ENCODE assay signal across 22 mouse cellular contexts in the genomic region with DNA sequence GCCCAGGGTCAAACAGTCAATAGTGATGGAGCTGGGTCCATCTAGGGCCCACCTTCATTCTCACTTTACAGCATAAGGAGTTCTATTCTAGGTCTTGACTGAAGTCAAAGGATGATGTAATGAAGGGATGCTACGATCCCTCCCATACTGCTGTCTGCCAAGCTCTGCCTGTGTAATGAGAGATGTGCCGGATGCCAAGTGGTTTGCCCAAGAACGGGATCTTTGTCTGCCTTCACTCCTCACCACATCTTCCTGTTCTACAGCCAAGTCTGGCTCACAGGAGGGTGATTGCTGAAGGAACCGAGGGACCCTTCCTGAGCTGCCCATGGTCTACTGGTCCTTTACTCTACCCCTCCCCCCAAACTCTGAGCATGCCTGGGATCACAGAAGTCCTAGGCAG.
DNase-seq lines count a peak whose midpoint lies in the region; ATAC-seq and TF ChIP-seq lines count a peak whose summit lies in the region.
"Had no signal": no experiment of that assay in that cellular context is flagged by ENCODE, and none has a peak within 500 bp of the region (broad histone marks: within the 10 kb centered on the region; RNA-seq: fewer than 3 reads in every experiment).

No protein-coding gene starts in this region.

- H3K9me3 ChIP-seq in hindbrain, postnatal 0 days (ENCODE audit: low read length): no peaks in the 10 kb centered on the region
- no peaks in the 10 kb centered on the region for H3K9me3 ChIP-seq in hindbrain, embryonic 10.5 days
- H3K9me3 ChIP-seq: embryonic facial prominence, embryonic 12.5 days; forebrain, embryonic 15.5 days; heart, embryonic 15.5 days; limb, embryonic 13.5 days; liver, embryonic 12.5 days; midbrain, embryonic 15.5 days had no signal

- no peak for DNase-seq in hindbrain, postnatal 0 days (ENCODE audit: low spot score)
- DNase-seq in hindbrain, embryonic 10.5 days (ENCODE audit: low spot score): no peak
- peak; percentile 61 for DNase-seq in NIH3T3 (ENCODE audit: low read depth)
- no peak for DNase-seq in gastrocnemius, postnatal 25 days
- no peak for DNase-seq in lung, postnatal 4 days
- DNase-seq in urinary bladder, adult 2 months (ENCODE audit: low spot score): no peak
- DNase-seq: cerebellum, adult 8-10 months; gastrocnemius, postnatal 36 days; lung, adult 2 months; lung, postnatal 14 days; right cerebral cortex, postnatal 4 days; thymus, postnatal 14 days had no signal

- no peak overlapping the region for H3K27ac ChIP-seq in hindbrain, postnatal 0 days
- H3K27ac ChIP-seq in hindbrain, embryonic 10.5 days: no peak overlapping the region
- H3K27ac ChIP-seq: embryonic facial prominence, embryonic 12.5 days; forebrain, embryonic 15.5 days; heart, embryonic 15.5 days; layer of hippocampus, adult 2 months; limb, embryonic 13.5 days; liver, embryonic 12.5 days; midbrain, embryonic 15.5 days had no signal

- H3K4me3 ChIP-seq in hindbrain, postnatal 0 days (ENCODE audit: low read length): no peak overlapping the region
- no peak overlapping the region for H3K4me3 ChIP-seq in hindbrain, embryonic 10.5 days
- H3K4me3 ChIP-seq: embryonic facial prominence, embryonic 12.5 days; erythroblast, embryonic 14.5 days; forebrain, embryonic 15.5 days; heart, embryonic 15.5 days; layer of hippocampus, adult 2 months; limb, embryonic 13.5 days; liver, embryonic 12.5 days; midbrain, embryonic 15.5 days had no signal

- WGBS in hindbrain, postnatal 0 days: 48% methylated on average over 4 of the region's 4 CpGs
- 92% methylated on average over 4 of the region's 4 CpGs for WGBS in hindbrain, embryonic 10.5 days

- TF ChIP-seq CTCF in hindbrain, postnatal 0 days (IDR thresholded peaks at IDR 0.05; ENCODE audit: low read depth): no peak

- ATAC-seq in hindbrain, postnatal 0 days: 0 out of 2 replicates have a peak, but pooled peaks have one; percentile 16
- ATAC-seq in common myeloid progenitor, adult 5-6 weeks (replicated peaks; ENCODE audit: low read depth, poor library complexity, severe bottlenecking): peak; percentile 51
- ATAC-seq: forebrain, embryonic 15.5 days; intestine, postnatal 0 days; liver, embryonic 12.5 days; midbrain, embryonic 15.5 days had no signal

- H3K9ac ChIP-seq in hindbrain, postnatal 0 days (replicated peaks; ENCODE audit: low read length): no peak overlapping the region
- H3K9ac ChIP-seq: embryonic facial prominence, embryonic 12.5 days; forebrain, embryonic 15.5 days; heart, embryonic 15.5 days; limb, embryonic 13.5 days; liver, embryonic 12.5 days; midbrain, embryonic 15.5 days had no signal

- no peaks in the 10 kb centered on the region for H3K36me3 ChIP-seq in hindbrain, postnatal 0 days (ENCODE audit: insufficient read depth, low read length)
- H3K36me3 ChIP-seq in hindbrain, embryonic 10.5 days: no peaks in the 10 kb centered on the region
- H3K36me3 ChIP-seq: embryonic facial prominence, embryonic 12.5 days; forebrain, embryonic 15.5 days; heart, embryonic 15.5 days; limb, embryonic 13.5 days; liver, embryonic 12.5 days; midbrain, embryonic 15.5 days had no signal

- no peak overlapping the region for H3K4me2 ChIP-seq in hindbrain, postnatal 0 days (ENCODE audit: low read depth, low read length)
- H3K4me2 ChIP-seq: embryonic facial prominence, embryonic 12.5 days; forebrain, embryonic 15.5 days; heart, embryonic 15.5 days; limb, embryonic 13.5 days; liver, embryonic 12.5 days; midbrain, embryonic 15.5 days had no signal

- H3K27me3 ChIP-seq in hindbrain, postnatal 0 days (ENCODE audit: insufficient read depth, low read length): no peaks in the 10 kb centered on the region
- H3K27me3 ChIP-seq in hindbrain, embryonic 10.5 days (ENCODE audit: insufficient read depth, poor library complexity, severe bottlenecking): 0 out of 2 replicates have a peak, but pooled peaks cover 2% of the 10 kb centered on the region
- H3K27me3 ChIP-seq: embryonic facial prominence, embryonic 12.5 days; forebrain, embryonic 15.5 days; heart, embryonic 15.5 days; limb, embryonic 13.5 days; midbrain, embryonic 15.5 days had no signal

- H3K4me1 ChIP-seq in hindbrain, postnatal 0 days (ENCODE audit: insufficient read depth, low read length): 0 out of 2 replicates have a peak, but pooled peaks cover 10% of the 10 kb centered on the region
- peaks cover 38% of the 10 kb centered on the region for H3K4me1 ChIP-seq in hindbrain, embryonic 10.5 days (replicated peaks)
